Mouse (Mus musculus) forebrain, embryonic 16.5 days (tissue): ENCODE data around the gene Xdh. TPM values are rescaled to one million over a fixed set of nuclear protein-coding genes. Genes with fewer than 3 reads are reported as not detected.
A peak's percentile ranks its signal among the peaks of the same experiment; 100 is the strongest.

Experiments used
- ATAC-seq: fragments of 200-750 bp; cut with Nextera tagmentation; 2 replicates; pipeline ENCODE4 v1.8.0; 2017; ENCODE audit warnings: mild to moderate bottlenecking, moderate library complexity
- H3K27ac ChIP-seq: fragments of 300-500 bp; sonication (generic); 2 replicates; pipeline ENCODE4 v1.5.1; 2014; ENCODE audit warnings: low read length, control low read depth
- H3K27me3 ChIP-seq: fragments of 300-500 bp; sonication (generic); replicated peaks from 2 replicates; pipeline ENCODE4 v1.6.1; 2014; ENCODE audit warnings: low read length; ENCODE audit not compliant: control insufficient read depth, insufficient read depth
- H3K36me3 ChIP-seq: fragments of 300-500 bp; sonication (generic); 2 replicates; pipeline ENCODE4 v1.6.1; 2014; ENCODE audit not compliant: control insufficient read depth, insufficient read depth
- H3K4me1 ChIP-seq: fragments of 300-500 bp; sonication (generic); replicated peaks from 2 replicates; pipeline ENCODE4 v1.6.1; 2014; ENCODE audit warnings: low read length; ENCODE audit not compliant: control insufficient read depth, insufficient read depth
- H3K4me2 ChIP-seq: fragments of 300-500 bp; sonication (generic); 2 replicates; pipeline ENCODE4 v1.6.1; 2014; ENCODE audit warnings: mild to moderate bottlenecking, low read length, control low read depth
- H3K4me3 ChIP-seq: fragments of 300-500 bp; sonication (generic); replicated peaks from 2 replicates; pipeline ENCODE4 v1.5.1; 2014; ENCODE audit warnings: mild to moderate bottlenecking, low read length, control low read depth
- H3K9ac ChIP-seq: fragments of 300-500 bp; sonication (generic); replicated peaks from 2 replicates; pipeline ENCODE4 v1.6.1; 2014; ENCODE audit warnings: low read depth, low read length, control low read depth
- H3K9me3 ChIP-seq: fragments of 300-500 bp; sonication (generic); 2 replicates; pipeline ENCODE4 v1.6.1; 2016; ENCODE audit warnings: low read length; ENCODE audit not compliant: control insufficient read depth
- WGBS: fragments of 180-500 bp; shearing (Covaris S2); extraction: QIAGEN DNeasy Blood & Tissue Kit; methylation state at CpG from one replicate; pipeline ENCODE4 v1.1.7; 2014; 5-methylcytosine and 5-hydroxymethylcytosine counted together
- polyA plus RNA-seq: library from polyadenylated mRNA; unstranded; fragments of >200 nt; fragmentation: Nextera tagmentation; extraction: Ambion mirVana; gene quantifications from 2 replicates; pipeline ENCODE4 v1.2.1, GENCODE M21; 2015

Xdh gene
- polyA plus RNA-seq, 1 experiment from 2014 or later: 0.29 TPM

- Histone ChIP-seq H3K4me1 (no peaks in the 10 kb centered on the region), H3K9ac (no peak overlapping the region), H3K9me3 (0 out of 2 replicates have a peak, but pooled peaks cover 2% of the 10 kb centered on the region), H3K4me3 (no peak overlapping the region), H3K36me3 (no peaks in the 10 kb centered on the region), H3K27ac (no peak overlapping the region), H3K4me2 (no peak overlapping the region), H3K27me3 (no peaks in the 10 kb centered on the region)
- WGBS: 82% methylated on average over 4 of the region's 4 CpGs
- ATAC-seq: no peak
Observed at GRCm38 (mm10) chr17:73932497-73933059, 17.4 kb downstream of the Xdh start.

GRCm38 (mm10) chr17:73919520-73919919 is 30.5 kb downstream of the Xdh start:
- ATAC-seq: peak; percentile 71
- Histone ChIP-seq H3K27me3 (no peaks in the 10 kb centered on the region), H3K36me3 (no peaks in the 10 kb centered on the region), H3K27ac (no peak overlapping the region), H3K4me3 (no peak overlapping the region), H3K4me1 (no peaks in the 10 kb centered on the region), H3K9ac (no peak overlapping the region), H3K4me2 (no peak overlapping the region), H3K9me3 (no peaks in the 10 kb centered on the region)
- 29% methylated on average over 8 of the region's 8 CpGs for WGBS

GRCm38 (mm10) chr17:73918944-73919381 is 31.0 kb downstream of the Xdh start:
- WGBS: 64% methylated on average over 7 of the region's 7 CpGs
- H3K4me3 ChIP-seq: no peak overlapping the region
- no peaks in the 10 kb centered on the region for H3K9me3 ChIP-seq
- H3K4me2 ChIP-seq: no peak overlapping the region
- H3K27ac ChIP-seq: no peak overlapping the region
- H3K36me3 ChIP-seq: no peaks in the 10 kb centered on the region
- no peak overlapping the region for H3K9ac ChIP-seq
- no peaks in the 10 kb centered on the region for H3K4me1 ChIP-seq
- no peaks in the 10 kb centered on the region for H3K27me3 ChIP-seq
- peak; percentile 61 for ATAC-seq

GRCm38 (mm10) chr17:73918138-73918537 is 31.9 kb downstream of the Xdh start:
- Histone ChIP-seq H3K9ac (no peak overlapping the region), H3K27ac (no peak overlapping the region), H3K4me2 (no peak overlapping the region), H3K9me3 (no peaks in the 10 kb centered on the region), H3K4me3 (no peak overlapping the region), H3K36me3 (no peaks in the 10 kb centered on the region), H3K27me3 (no peaks in the 10 kb centered on the region), H3K4me1 (no peaks in the 10 kb centered on the region)
- WGBS: 97% methylated on average over 3 of the region's 3 CpGs
- ATAC-seq: no peak

- WGBS: 85% methylated on average over 5 of the region's 5 CpGs
- Histone ChIP-seq H3K4me2 (no peak overlapping the region), H3K27ac (no peak overlapping the region), H3K9ac (no peak overlapping the region), H3K36me3 (no peaks in the 10 kb centered on the region), H3K9me3 (no peaks in the 10 kb centered on the region), H3K4me1 (no peaks in the 10 kb centered on the region), H3K4me3 (no peak overlapping the region), H3K27me3 (no peaks in the 10 kb centered on the region)
- no peak for ATAC-seq
Observed at GRCm38 (mm10) chr17:73917713-73918112, 32.3 kb downstream of the Xdh start.

- WGBS: 80% methylated on average over 4 of the region's 4 CpGs
Observed at GRCm38 (mm10) chr17:73914730-73915129, 35.3 kb downstream of the Xdh start.

GRCm38 (mm10) chr17:73906076-73906475 is 43.9 kb downstream of the Xdh start:
- Histone ChIP-seq H3K27me3 (no peaks in the 10 kb centered on the region), H3K27ac (no peak overlapping the region), H3K9me3 (no peaks in the 10 kb centered on the region), H3K4me2 (no peak overlapping the region), H3K9ac (no peak overlapping the region), H3K4me1 (no peaks in the 10 kb centered on the region), H3K4me3 (no peak overlapping the region), H3K36me3 (no peaks in the 10 kb centered on the region)
- no peak for ATAC-seq
- 93% methylated on average over 8 of the region's 8 CpGs for WGBS

More at GRCm38 (mm10) chr17:73914730-73915129, 35.3 kb downstream of the Xdh start:
- no peaks in the 10 kb centered on the region for H3K36me3 ChIP-seq
- H3K4me2 ChIP-seq: no peak overlapping the region
- no peaks in the 10 kb centered on the region for H3K9me3 ChIP-seq
- ATAC-seq: no peak
- H3K9ac ChIP-seq: no peak overlapping the region
- H3K4me3 ChIP-seq: no peak overlapping the region
- no peak overlapping the region for H3K27ac ChIP-seq
- H3K27me3 ChIP-seq: no peaks in the 10 kb centered on the region
- H3K4me1 ChIP-seq: no peaks in the 10 kb centered on the region

GRCm38 (mm10) chr17:73905043-73905750 is 44.8 kb downstream of the Xdh start:
- Histone ChIP-seq H3K4me2 (no peak overlapping the region), H3K4me3 (no peak overlapping the region), H3K27ac (no peak overlapping the region), H3K9ac (no peak overlapping the region), H3K4me1 (no peaks in the 10 kb centered on the region), H3K27me3 (no peaks in the 10 kb centered on the region), H3K9me3 (no peaks in the 10 kb centered on the region), H3K36me3 (no peaks in the 10 kb centered on the region)
- WGBS: 91% methylated on average over 7 of the region's 7 CpGs
- no peak for ATAC-seq

- no peaks in the 10 kb centered on the region for H3K4me1 ChIP-seq
- WGBS: 95% methylated on average over 1 of the region's 1 CpGs
Observed at GRCm38 (mm10) chr17:73903121-73903520, 46.9 kb downstream of the Xdh start.

More at GRCm38 (mm10) chr17:73903121-73903520, 46.9 kb downstream of the Xdh start:
- Histone ChIP-seq H3K9ac (no peak overlapping the region), H3K27me3 (no peaks in the 10 kb centered on the region), H3K36me3 (no peaks in the 10 kb centered on the region), H3K4me3 (no peak overlapping the region), H3K9me3 (no peaks in the 10 kb centered on the region), H3K27ac (no peak overlapping the region), H3K4me2 (no peak overlapping the region)
- no peak for ATAC-seq
